Mouse (Mus musculus) heart, adult 2 months (tissue): ENCODE measurements around the gene P2rx4.
A peak's percentile ranks its signal among the peaks of the same experiment; 100 is the strongest.
"Not testable (repeated sequence)": the region's sequence is repeated elsewhere in the genome, so short reads cannot be mapped to it uniquely, and the experiment has no call there.

ENCODE experiments used
- CTCF ChIP-seq: fragments of 200-600 bp; IDR thresholded peaks from 2 replicates; pipeline ENCODE4 v1.8.1; 2022; ENCODE audit warnings: antibody characterized with exemption, mild to moderate bottlenecking, moderate library complexity
- EP300 ChIP-seq: fragments of 200-500 bp; IDR thresholded peaks from 2 replicates; pipeline ENCODE4 v1.6.1; 2011; ENCODE audit warnings: low read depth, low read length, control low read depth; ENCODE audit not compliant: insufficient read depth
- POLR2A ChIP-seq: fragments of 200-500 bp; IDR thresholded peaks from 2 replicates; pipeline ENCODE4 v1.6.1; 2011; ENCODE audit warnings: mild to moderate bottlenecking, low read depth, low read length, control low read depth; ENCODE audit not compliant: insufficient read depth

GRCm38 (mm10) chr5:122671641-122672040 is 35.7 kb upstream of the P2rx4 start:
- peak; percentile 61 for TF ChIP-seq CTCF
- TF ChIP-seq POLR2A, EP300: not testable (repeated sequence)
